Mouse (Mus musculus): ENCODE measurements around the gene Wscd2. TPM values are rescaled to one million over a fixed set of nuclear protein-coding genes. Genes with fewer than 3 reads are reported as not detected.

Wscd2 gene
- polyA plus RNA-seq, 1 experiment = not detected

GRCm38 (mm10) chr5:113565101-113565854, 75.1 kb downstream of the Wscd2 start:
- Histone ChIP-seq H3K4me1 (no peaks in the 10 kb centered on the region), H3K9me3 (0 out of 2 replicates have a peak, but pooled peaks cover 4% of the 10 kb centered on the region), H3K36me3 (replicated peaks; ENCODE audit: low read length) (no peaks in the 10 kb centered on the region), H3K27me3 (replicated peaks) (peaks cover 24% of the 10 kb centered on the region), H3K4me3 (replicated peaks) (no peak overlapping the region)
- TF ChIP-seq FLI1 (IDR thresholded peaks at IDR 0.05; ENCODE audit: low read length) (no peak), GATA1 (IDR thresholded peaks at IDR 0.05; ENCODE audit: borderline replicate concordance, low read length) (no peak)

DNA sequence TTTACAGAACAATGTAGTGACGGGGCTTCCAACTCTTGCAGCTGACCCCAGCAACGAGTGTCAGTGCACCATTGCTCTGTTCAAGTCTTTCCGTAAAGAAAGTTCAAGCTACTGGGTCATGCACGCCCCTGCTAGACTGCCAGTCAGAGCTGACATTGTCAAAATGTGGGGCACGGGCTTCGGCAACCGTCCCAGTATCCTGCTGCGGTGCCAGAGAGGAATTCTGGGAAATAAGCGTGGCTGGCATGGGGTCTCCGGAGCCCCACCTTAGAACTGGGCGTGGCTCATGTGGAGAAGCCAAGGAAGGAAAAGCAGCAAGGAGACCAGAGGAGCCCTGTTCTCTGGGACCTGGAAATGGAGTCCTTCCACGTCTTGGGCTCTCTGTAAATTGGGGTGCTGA, 75.7 kb downstream of the Wscd2 start:
- no peaks in the 10 kb centered on the region for H3K36me3 ChIP-seq (replicated peaks; ENCODE audit: low read length)
- no peak overlapping the region for H3K4me3 ChIP-seq (replicated peaks)
- no peaks in the 10 kb centered on the region for H3K4me1 ChIP-seq
- TF ChIP-seq FLI1 (IDR thresholded peaks at IDR 0.05; ENCODE audit: low read length) (no peak), GATA1 (IDR thresholded peaks at IDR 0.05; ENCODE audit: borderline replicate concordance, low read length) (no peak)
- 0 out of 2 replicates have a peak, but pooled peaks cover 4% of the 10 kb centered on the region for H3K9me3 ChIP-seq
- peaks cover 26% of the 10 kb centered on the region for H3K27me3 ChIP-seq (replicated peaks)

DNA sequence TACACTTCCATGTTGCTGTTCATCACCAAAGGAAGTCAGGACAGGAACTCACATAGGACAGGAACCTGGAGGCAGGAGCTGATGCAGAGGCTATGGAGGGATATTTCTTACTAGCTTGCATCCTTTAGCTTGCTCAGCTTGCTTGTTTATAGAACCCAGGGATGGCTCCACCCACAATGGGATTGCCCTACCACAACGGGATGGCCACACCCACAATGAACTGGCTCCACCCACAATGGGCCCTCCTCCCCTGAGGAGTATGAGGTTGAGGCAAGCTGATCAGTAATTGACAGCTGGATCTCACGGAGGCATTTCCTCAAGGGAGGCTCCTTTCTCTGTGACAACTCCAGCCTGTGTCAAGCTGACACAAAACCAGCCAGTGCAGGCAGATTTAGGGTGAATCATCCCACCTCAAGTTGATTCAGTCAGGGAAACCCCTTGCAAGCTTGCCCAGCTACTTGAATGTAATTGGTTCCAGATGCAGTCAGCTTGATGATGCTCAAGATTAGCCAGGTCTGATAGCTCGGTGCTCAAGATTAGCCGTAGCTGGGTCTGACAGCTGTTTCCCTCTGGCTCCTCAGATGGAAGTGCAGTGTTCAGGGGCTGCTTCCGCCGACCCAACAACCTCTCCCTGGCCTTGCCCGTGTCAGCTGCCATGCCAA, 80.1 kb downstream of the Wscd2 start:
- Histone ChIP-seq H3K36me3 (replicated peaks; ENCODE audit: low read length) (no peaks in the 10 kb centered on the region), H3K4me1 (no peaks in the 10 kb centered on the region), H3K4me3 (replicated peaks) (no peak overlapping the region), H3K9me3 (0 out of 2 replicates have a peak, but pooled peaks cover 4% of the 10 kb centered on the region), H3K27me3 (replicated peaks) (peaks cover 33% of the 10 kb centered on the region)
- TF ChIP-seq FLI1 (IDR thresholded peaks at IDR 0.05; ENCODE audit: low read length) (no peak), GATA1 (IDR thresholded peaks at IDR 0.05; ENCODE audit: borderline replicate concordance, low read length) (no peak)

- Histone ChIP-seq H3K27me3 (replicated peaks) (peaks cover 30% of the 10 kb centered on the region), H3K36me3 (replicated peaks; ENCODE audit: low read length) (no peaks in the 10 kb centered on the region), H3K4me3 (replicated peaks) (peak overlapping the region; percentile 38), H3K4me1 (no peaks in the 10 kb centered on the region), H3K9me3 (peaks cover 3% of the 10 kb centered on the region)
- TF ChIP-seq FLI1 (IDR thresholded peaks at IDR 0.05; ENCODE audit: low read length) = no peak
- no peak for TF ChIP-seq GATA1 (IDR thresholded peaks at IDR 0.05; ENCODE audit: borderline replicate concordance, low read length)
Measured at GRCm38 (mm10) chr5:113577555-113577954, 87.4 kb downstream of the Wscd2 start.

- TF ChIP-seq GATA1 (IDR thresholded peaks at IDR 0.05; ENCODE audit: borderline replicate concordance, low read length) = no peak
- TF ChIP-seq FLI1 (IDR thresholded peaks at IDR 0.05; ENCODE audit: low read length) = no peak
- H3K36me3 ChIP-seq (replicated peaks; ENCODE audit: low read length) = no peaks in the 10 kb centered on the region
- no peak overlapping the region for H3K4me3 ChIP-seq (replicated peaks)
- peaks cover 26% of the 10 kb centered on the region for H3K27me3 ChIP-seq (replicated peaks)
- H3K4me1 ChIP-seq = no peaks in the 10 kb centered on the region
- peaks cover 3% of the 10 kb centered on the region for H3K9me3 ChIP-seq
Measured at GRCm38 (mm10) chr5:113578428-113578827, 88.3 kb downstream of the Wscd2 start.

- no peak for TF ChIP-seq GATA1 (IDR thresholded peaks at IDR 0.05; ENCODE audit: borderline replicate concordance, low read length)
- TF ChIP-seq FLI1 (IDR thresholded peaks at IDR 0.05; ENCODE audit: low read length) = no peak
- Histone ChIP-seq H3K9me3 (peaks cover 3% of the 10 kb centered on the region), H3K4me3 (replicated peaks) (no peak overlapping the region), H3K36me3 (replicated peaks; ENCODE audit: low read length) (no peaks in the 10 kb centered on the region), H3K27me3 (replicated peaks) (peaks cover 22% of the 10 kb centered on the region), H3K4me1 (no peaks in the 10 kb centered on the region)
Measured at GRCm38 (mm10) chr5:113579128-113579527, 89.0 kb downstream of the Wscd2 start.

- Histone ChIP-seq H3K36me3 (replicated peaks; ENCODE audit: low read length) (no peaks in the 10 kb centered on the region), H3K9me3 (peaks cover 3% of the 10 kb centered on the region), H3K4me1 (no peaks in the 10 kb centered on the region), H3K27me3 (replicated peaks) (peaks cover 16% of the 10 kb centered on the region), H3K4me3 (replicated peaks) (no peak overlapping the region)
- TF ChIP-seq FLI1 (IDR thresholded peaks at IDR 0.05; ENCODE audit: low read length) = no peak
- no peak for TF ChIP-seq GATA1 (IDR thresholded peaks at IDR 0.05; ENCODE audit: borderline replicate concordance, low read length)
Measured at GRCm38 (mm10) chr5:113580248-113580647, 90.1 kb downstream of the Wscd2 start.

- Histone ChIP-seq H3K36me3 (replicated peaks; ENCODE audit: low read length) (no peaks in the 10 kb centered on the region), H3K4me3 (replicated peaks) (no peak overlapping the region), H3K4me1 (no peaks in the 10 kb centered on the region), H3K27me3 (replicated peaks) (peaks cover 14% of the 10 kb centered on the region), H3K9me3 (peaks cover 3% of the 10 kb centered on the region)
- TF ChIP-seq GATA1 (IDR thresholded peaks at IDR 0.05; ENCODE audit: borderline replicate concordance, low read length) (no peak), FLI1 (IDR thresholded peaks at IDR 0.05; ENCODE audit: low read length) (no peak)
Measured at GRCm38 (mm10) chr5:113580801-113581200, 90.7 kb downstream of the Wscd2 start.

GRCm38 (mm10) chr5:113583424-113584162, 93.5 kb downstream of the Wscd2 start:
- H3K4me1 ChIP-seq = no peaks in the 10 kb centered on the region
- peaks cover 3% of the 10 kb centered on the region for H3K9me3 ChIP-seq
- H3K36me3 ChIP-seq (replicated peaks; ENCODE audit: low read length) = no peaks in the 10 kb centered on the region
- H3K27me3 ChIP-seq (replicated peaks) = peaks cover 11% of the 10 kb centered on the region
- no peak for TF ChIP-seq FLI1 (IDR thresholded peaks at IDR 0.05; ENCODE audit: low read length)
- TF ChIP-seq GATA1 (IDR thresholded peaks at IDR 0.05; ENCODE audit: borderline replicate concordance, low read length) = no peak
- no peak overlapping the region for H3K4me3 ChIP-seq (replicated peaks)

All from megakaryocyte, embryonic 14.5 days (primary cell).